Mouse (Mus musculus) heart, embryonic 11.5 days (tissue): ENCODE data around the gene Mapkbp1. TPM values are rescaled to one million over a fixed set of nuclear protein-coding genes. Genes with fewer than 3 reads are reported as not detected.

Experiments
- ATAC-seq: fragments of 200-750 bp; cut with Nextera tagmentation; replicated peaks from 2 replicates; pipeline ENCODE4 v1.8.0; 2017; ENCODE audit warnings: moderate library complexity; ENCODE audit not compliant: insufficient number of reproducible peaks, low FRiP score, low TSS enrichment
- H3K27ac ChIP-seq: fragments of 300-500 bp; sonication (generic); 2 replicates; pipeline ENCODE4 v1.5.1; 2014; ENCODE audit warnings: mild to moderate bottlenecking, low read depth, low read length
- H3K27me3 ChIP-seq: fragments of 300-500 bp; sonication (generic); 2 replicates; pipeline ENCODE4 v1.6.1; 2014; ENCODE audit warnings: mild to moderate bottlenecking, low read length, mixed read lengths; ENCODE audit not compliant: control insufficient read depth, insufficient read depth
- H3K36me3 ChIP-seq: fragments of 300-500 bp; sonication (generic); 2 replicates; pipeline ENCODE4 v1.6.1; 2014; ENCODE audit warnings: mild to moderate bottlenecking, low read length, moderate library complexity, mixed read lengths; ENCODE audit not compliant: control insufficient read depth, insufficient read depth
- H3K4me1 ChIP-seq: fragments of 300-500 bp; sonication (generic); 2 replicates; pipeline ENCODE4 v1.6.1; 2014; ENCODE audit warnings: low read length; ENCODE audit not compliant: control insufficient read depth, insufficient read depth
- H3K4me2 ChIP-seq: fragments of 300-500 bp; sonication (generic); 2 replicates; pipeline ENCODE4 v1.6.1; 2014; ENCODE audit warnings: mild to moderate bottlenecking, moderate library complexity
- H3K4me3 ChIP-seq: fragments of 300-500 bp; sonication (generic); 2 replicates; pipeline ENCODE4 v1.5.1; 2014; ENCODE audit warnings: low read depth, low read length
- H3K9ac ChIP-seq: fragments of 300-500 bp; sonication (generic); 2 replicates; pipeline ENCODE4 v1.6.1; 2014; ENCODE audit warnings: mild to moderate bottlenecking, low read depth, low read length, moderate library complexity
- H3K9me3 ChIP-seq: fragments of 300-500 bp; sonication (generic); replicated peaks from 2 replicates; pipeline ENCODE4 v1.6.1; 2016; ENCODE audit warnings: low read length; ENCODE audit not compliant: control insufficient read depth
- WGBS: fragments of 180-500 bp; shearing (Covaris S2); extraction: QIAGEN DNeasy Blood & Tissue Kit; methylation state at CpG from one replicate; pipeline ENCODE4 v1.1.7; 2014; ENCODE audit not compliant: insufficient replicate concordance; 5-methylcytosine and 5-hydroxymethylcytosine counted together
- polyA plus RNA-seq: library from polyadenylated mRNA; unstranded; fragments of >200 nt; fragmentation: Nextera tagmentation; extraction: Ambion mirVana; gene quantifications from 2 replicates; pipeline ENCODE4 v1.2.1, GENCODE M21; 2014

The Mapkbp1 gene
- polyA plus RNA-seq, 1 experiment from 2014 or later = 2.5 TPM

GRCm38 (mm10) chr2:120012924-120013323, 40.4 kb downstream of the Mapkbp1 start:
- Histone ChIP-seq H3K27me3 (no peaks in the 10 kb centered on the region), H3K4me3 (no peak overlapping the region), H3K9ac (no peak overlapping the region), H3K4me1 (peaks cover 3% of the 10 kb centered on the region; the same call in 1 of the 2 replicates), H3K9me3 (no peaks in the 10 kb centered on the region), H3K4me2 (no peak overlapping the region), H3K36me3 (peaks cover under 1% of the 10 kb centered on the region; the same call in 1 of the 2 replicates), H3K27ac (no peak overlapping the region)
- 44% methylated on average over 13 of the region's 13 CpGs for WGBS
- ATAC-seq = no peak

GRCm38 (mm10) chr2:120013831-120014486, 41.5 kb downstream of the Mapkbp1 start:
- H3K36me3 ChIP-seq = peaks cover 4% of the 10 kb centered on the region; the same call in 1 of the 2 replicates
- peaks cover 3% of the 10 kb centered on the region; the same call in 1 of the 2 replicates for H3K4me1 ChIP-seq
- WGBS = 88% methylated on average over 2 of the region's 2 CpGs
- no peaks in the 10 kb centered on the region for H3K9me3 ChIP-seq
- no peaks in the 10 kb centered on the region for H3K27me3 ChIP-seq
- H3K27ac ChIP-seq = no peak overlapping the region
- no peak overlapping the region for H3K9ac ChIP-seq
- no peak overlapping the region for H3K4me3 ChIP-seq
- no peak for ATAC-seq
- no peak overlapping the region for H3K4me2 ChIP-seq

DNA sequence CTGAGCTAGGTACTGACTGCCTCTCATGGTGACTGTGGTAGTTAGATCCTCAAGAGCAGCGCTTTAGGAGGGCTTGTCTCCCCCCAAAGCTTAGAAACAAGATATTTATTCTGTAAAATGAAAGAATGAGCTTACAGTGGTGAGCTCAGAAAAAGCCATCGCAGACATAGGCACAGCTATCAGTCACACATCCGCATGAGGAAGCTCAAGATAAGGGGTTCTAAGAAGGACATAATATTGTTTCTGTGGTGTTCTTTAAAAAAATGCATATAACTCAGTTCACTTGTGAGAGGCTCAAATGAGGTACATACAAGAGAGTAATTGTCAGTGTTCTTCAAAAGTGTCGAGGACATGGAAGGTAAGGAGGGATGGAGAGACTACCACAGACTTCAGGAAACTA, 43.4 kb downstream of the Mapkbp1 start:
- WGBS = 81% methylated on average over 4 of the region's 4 CpGs
- peaks cover 4% of the 10 kb centered on the region; the same call in 1 of the 2 replicates for H3K36me3 ChIP-seq
- no peak overlapping the region for H3K4me2 ChIP-seq

GRCm38 (mm10) chr2:120017599-120017998, 45.1 kb downstream of the Mapkbp1 start:
- H3K36me3 ChIP-seq = peaks cover 12% of the 10 kb centered on the region
- H3K27ac ChIP-seq = no peak overlapping the region
- 86% methylated on average over 12 of the region's 12 CpGs for WGBS
- no peak for ATAC-seq
- no peaks in the 10 kb centered on the region for H3K27me3 ChIP-seq
- H3K9ac ChIP-seq = no peak overlapping the region; the same call in 1 of the 2 replicates
- no peak overlapping the region for H3K4me3 ChIP-seq
- peaks cover 3% of the 10 kb centered on the region; the same call in 1 of the 2 replicates for H3K4me1 ChIP-seq
- H3K9me3 ChIP-seq = no peaks in the 10 kb centered on the region
- no peak overlapping the region for H3K4me2 ChIP-seq

More for the DNA sequence above, 43.4 kb downstream of the Mapkbp1 start:
- no peaks in the 10 kb centered on the region for H3K9me3 ChIP-seq
- H3K27ac ChIP-seq = no peak overlapping the region
- H3K27me3 ChIP-seq = no peaks in the 10 kb centered on the region
- no peak for ATAC-seq
- H3K9ac ChIP-seq = no peak overlapping the region
- no peak overlapping the region for H3K4me3 ChIP-seq
- H3K4me1 ChIP-seq = peaks cover 3% of the 10 kb centered on the region; the same call in 1 of the 2 replicates

DNA sequence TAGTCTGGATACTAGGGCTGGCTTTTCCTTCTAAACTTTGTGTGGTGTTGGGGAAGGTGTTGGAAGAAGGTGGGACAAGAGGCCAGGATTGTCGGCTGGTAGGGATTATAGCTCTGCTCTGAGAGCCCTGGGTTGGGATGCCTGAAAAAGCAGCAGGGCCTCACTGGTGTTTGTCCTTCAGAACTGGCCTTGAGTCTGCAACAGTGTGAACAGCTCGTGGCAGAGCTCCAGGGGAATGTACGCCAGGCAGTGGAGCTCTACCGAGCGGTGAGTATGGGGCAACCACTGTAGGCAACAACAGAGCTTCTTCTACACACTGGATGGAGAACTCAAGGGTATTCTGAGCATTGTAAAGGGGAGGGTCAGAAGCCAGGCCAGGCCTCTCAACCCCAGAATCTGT, 51.8 kb downstream of the Mapkbp1 start:
- Histone ChIP-seq H3K27ac (no peak overlapping the region), H3K4me1 (peaks cover 8% of the 10 kb centered on the region), H3K9me3 (no peaks in the 10 kb centered on the region), H3K4me2 (no peak overlapping the region), H3K27me3 (no peaks in the 10 kb centered on the region), H3K9ac (no peak overlapping the region), H3K36me3 (peaks cover 14% of the 10 kb centered on the region), H3K4me3 (no peak overlapping the region)
- no peak for ATAC-seq
- 62% methylated on average over 5 of the region's 5 CpGs for WGBS

DNA sequence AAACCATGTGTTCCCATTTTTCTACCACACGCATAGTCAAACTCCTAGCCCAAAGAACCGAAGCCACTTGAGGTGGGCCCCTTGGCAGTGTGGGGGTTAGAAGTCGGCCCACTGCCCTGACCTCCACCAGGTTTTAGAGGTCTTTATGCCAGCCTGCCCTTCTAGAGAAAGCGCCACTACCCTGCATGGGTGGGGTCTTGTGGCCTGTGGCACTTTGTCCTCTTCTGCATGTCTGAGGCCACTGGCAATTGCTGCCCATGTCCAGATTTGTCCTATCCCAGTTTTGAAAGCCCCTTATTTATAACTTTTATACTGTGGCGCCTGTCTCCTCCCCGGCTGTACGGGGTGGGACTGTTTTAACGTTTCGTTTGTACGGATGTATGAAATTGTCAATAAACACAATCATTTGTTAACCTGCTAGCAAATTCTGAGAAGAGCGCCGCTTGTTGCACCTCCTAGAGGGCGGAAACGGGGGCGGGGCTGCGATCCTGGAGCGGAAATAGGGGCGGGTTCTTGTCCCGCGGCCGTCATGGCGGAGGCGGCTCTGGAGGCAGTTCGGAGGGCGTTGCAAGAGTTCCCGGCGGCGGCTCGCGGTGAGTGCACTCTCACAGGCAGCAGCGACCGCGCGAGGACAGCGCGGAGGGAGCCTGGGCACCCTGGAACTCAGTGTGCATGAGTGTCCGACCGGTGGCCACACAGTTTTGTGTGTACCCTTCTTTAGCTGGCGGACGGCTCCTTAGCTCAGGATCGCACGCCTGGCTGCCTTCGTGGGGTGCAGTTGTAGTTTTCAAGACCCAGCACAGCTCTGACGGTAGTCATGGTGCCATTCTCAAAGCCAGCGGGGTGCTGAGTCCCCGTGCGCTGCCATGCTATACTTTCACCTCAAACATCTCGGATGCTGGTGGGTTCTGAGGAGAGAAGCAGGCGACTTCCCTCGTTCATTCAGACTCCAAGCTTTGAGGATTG, 54.8 kb downstream of the Mapkbp1 start, which contains the start of the genes Jmjd7 and Gm28042:
TSS of gene Jmjd7 (plus strand) at position 500 of the 966 bp plus-strand sequence.
TSS of gene Gm28042 (plus strand) at position 510 of the 966 bp plus-strand sequence.
- Histone ChIP-seq H3K27me3 (no peaks in the 10 kb centered on the region), H3K9ac (peak within 1 kb of the TSS; percentile 96), H3K36me3 (peaks cover 12% of the 10 kb centered on the region; the same call in 1 of the 2 replicates), H3K4me3 (peak within 1 kb of the TSS; percentile 83), H3K9me3 (no peaks in the 10 kb centered on the region), H3K4me2 (peak within 1 kb of the TSS; percentile 77), H3K4me1 (peaks cover 8% of the 10 kb centered on the region), H3K27ac (peak within 1 kb of the TSS; percentile 82)
- 6% methylated on average over 50 of the region's 50 CpGs for WGBS
- peak; percentile 82 for ATAC-seq

GRCm38 (mm10) chr2:120027950-120028331, 55.4 kb downstream of the Mapkbp1 start:
- Histone ChIP-seq H3K27ac (peak overlapping the region; percentile 82; the same call in 1 of the 2 replicates), H3K9ac (peak overlapping the region; percentile 96), H3K36me3 (peaks cover 6% of the 10 kb centered on the region; the same call in 1 of the 2 replicates), H3K4me3 (peak overlapping the region; percentile 83), H3K9me3 (no peaks in the 10 kb centered on the region), H3K4me1 (peaks cover 8% of the 10 kb centered on the region), H3K4me2 (peak overlapping the region; percentile 77), H3K27me3 (no peaks in the 10 kb centered on the region)
- ATAC-seq = no peak
- WGBS = 49% methylated on average over 3 of the region's 3 CpGs

DNA sequence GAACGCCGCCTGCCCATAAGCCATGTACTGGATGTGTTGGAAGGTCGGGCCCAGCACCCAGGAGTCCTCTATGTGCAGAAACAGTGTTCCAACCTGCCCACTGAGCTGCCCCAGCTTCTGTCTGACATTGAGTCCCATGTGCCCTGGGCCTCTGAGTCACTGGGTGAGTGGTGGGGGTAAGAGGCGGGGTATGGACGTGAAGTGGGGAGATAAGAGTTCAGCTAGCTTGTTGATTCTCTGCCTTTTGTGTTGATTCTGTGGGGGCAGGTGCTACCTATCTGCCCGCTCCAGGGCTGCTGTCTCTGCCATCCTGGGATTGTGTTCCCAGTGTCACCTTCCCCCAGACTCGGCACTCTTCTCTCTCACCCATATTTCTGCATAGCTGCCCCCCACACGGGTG, 57.9 kb downstream of the Mapkbp1 start:
- Histone ChIP-seq H3K4me3 (no peak overlapping the region), H3K4me1 (peaks cover 8% of the 10 kb centered on the region), H3K27ac (no peak overlapping the region), H3K9me3 (no peaks in the 10 kb centered on the region), H3K9ac (no peak overlapping the region), H3K27me3 (no peaks in the 10 kb centered on the region), H3K4me2 (no peak overlapping the region), H3K36me3 (peaks cover 7% of the 10 kb centered on the region)
- no peak for ATAC-seq
- 70% methylated on average over 8 of the region's 8 CpGs for WGBS
